Mouse (Mus musculus): Measurements from ENCODE around the gene D330020A13Rik.

GRCm38 (mm10) chr6:120343992-120344391 is 49.8 kb downstream of the D330020A13Rik start:
- no peak for TF ChIP-seq ZC3H11A (IDR thresholded peaks at IDR 0.05; ENCODE audit: borderline replicate concordance, low read depth, low read length)
- no peak for TF ChIP-seq HCFC1 (IDR thresholded peaks at IDR 0.05; ENCODE audit: borderline replicate concordance, insufficient read depth, low read length)
- no peak for TF ChIP-seq CHD2 (IDR thresholded peaks at IDR 0.05; ENCODE audit: low read depth, low read length)
- TF ChIP-seq ZNF384 (IDR thresholded peaks at IDR 0.05; ENCODE audit: low read depth, low read length) = no peak
- TF ChIP-seq MAFK (IDR thresholded peaks at IDR 0.05; ENCODE audit: insufficient read depth, low read depth, low read length) = no peak
